Mouse (Mus musculus) monocyte, adult 2 months (primary cell): ENCODE data around the gene Hes6.

ENCODE experiments used
- DNase-seq, 2 experiments: peaks; one replicate each; pipeline ENCODE4 v3.0.0; 2022; ENCODE audit warnings: low spot score in 2 of 2, low read depth in 1 of 2

The Hes6 gene

DNA sequence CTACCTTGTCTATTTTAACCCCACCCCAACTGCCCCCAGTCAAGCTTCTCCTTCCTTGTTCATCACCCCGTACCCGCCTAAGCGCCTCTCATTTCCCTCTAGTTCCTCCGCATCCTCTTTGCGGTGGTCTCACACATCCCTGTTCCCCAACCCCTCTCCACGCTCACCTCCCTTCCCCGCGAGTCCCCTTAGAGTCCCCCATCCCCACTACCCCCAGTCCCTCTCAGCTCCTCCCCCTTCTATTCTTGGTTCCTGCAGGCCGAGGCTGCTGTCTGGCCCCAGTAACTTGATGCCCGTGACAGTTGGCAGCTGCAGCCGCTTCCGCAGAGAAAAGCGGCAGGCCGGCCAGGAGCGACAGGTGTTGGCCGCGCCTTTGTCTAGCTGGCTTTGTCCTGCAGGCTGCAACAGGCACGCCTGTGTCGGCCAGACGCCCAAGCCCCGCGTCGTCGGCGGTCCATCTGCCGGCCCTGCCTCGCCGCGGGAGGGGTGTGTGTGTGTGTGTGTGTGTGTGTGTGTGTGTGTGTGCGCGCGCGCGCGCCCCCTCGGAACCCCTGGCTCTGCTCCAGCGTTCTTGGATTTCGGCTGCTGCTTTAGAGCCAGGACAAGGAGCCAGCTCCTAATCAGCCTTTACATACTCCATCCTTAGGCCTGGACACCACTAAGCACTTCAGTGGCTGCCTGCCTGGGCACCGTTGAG lies at the start of gene Hes6:
Gene Hes6, minus strand, starts transcription at position 141 of the 697 bp plus-strand sequence.
- DNase-seq, result no peak

DNA sequence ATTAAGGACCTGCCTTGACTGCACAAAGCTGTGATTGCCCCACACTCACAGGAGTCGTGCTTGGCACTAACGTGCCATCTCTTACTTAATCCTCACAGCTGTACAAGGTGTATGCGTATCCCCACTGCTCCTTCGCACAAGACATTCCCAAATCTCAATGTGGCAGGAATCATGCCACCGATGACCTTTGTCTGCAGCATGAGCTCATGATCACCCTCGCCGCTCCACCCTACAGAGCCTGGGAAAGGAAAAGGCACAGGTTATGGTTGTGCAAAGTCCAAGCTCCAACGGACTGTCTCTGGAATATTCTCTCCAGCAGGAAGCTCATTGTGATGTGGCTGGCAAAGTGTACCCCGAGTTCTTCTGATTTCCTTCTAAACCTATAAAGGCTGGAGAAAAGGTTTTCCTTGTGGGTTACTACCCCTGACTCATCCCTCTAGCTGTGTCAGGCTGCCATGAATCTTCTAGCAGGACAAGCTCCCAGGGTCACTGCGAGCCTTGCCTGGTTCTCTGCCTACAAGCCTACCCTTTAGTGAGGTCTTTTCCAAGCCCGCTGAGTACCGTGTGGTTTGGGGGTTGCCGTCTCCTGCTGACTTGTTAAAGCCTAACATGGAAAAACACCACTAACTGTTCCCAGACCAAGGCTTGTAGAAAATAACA lies 49.6 kb upstream of the Hes6 start:
- DNase-seq, result no peak

DNA sequence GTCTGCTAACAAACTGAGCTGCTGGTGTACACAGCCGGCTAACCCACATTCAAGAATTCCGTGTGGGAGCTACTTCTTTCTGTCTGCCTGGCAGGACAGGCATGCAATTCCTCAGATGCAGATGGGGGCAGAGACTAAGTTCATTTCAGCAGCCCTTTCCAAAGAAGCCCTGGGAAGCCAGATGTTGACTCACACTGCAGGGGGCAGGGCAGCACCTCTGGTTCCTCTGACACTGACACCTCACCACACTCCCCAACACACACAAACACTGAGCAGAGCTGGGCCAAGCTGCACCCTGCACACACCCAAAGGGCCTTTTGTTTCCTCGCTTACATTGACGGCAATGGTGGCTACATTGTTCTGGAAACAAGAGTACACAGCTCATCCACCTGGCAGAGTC lies 46.7 kb upstream of the Hes6 start:
- DNase-seq, result no peak

DNA sequence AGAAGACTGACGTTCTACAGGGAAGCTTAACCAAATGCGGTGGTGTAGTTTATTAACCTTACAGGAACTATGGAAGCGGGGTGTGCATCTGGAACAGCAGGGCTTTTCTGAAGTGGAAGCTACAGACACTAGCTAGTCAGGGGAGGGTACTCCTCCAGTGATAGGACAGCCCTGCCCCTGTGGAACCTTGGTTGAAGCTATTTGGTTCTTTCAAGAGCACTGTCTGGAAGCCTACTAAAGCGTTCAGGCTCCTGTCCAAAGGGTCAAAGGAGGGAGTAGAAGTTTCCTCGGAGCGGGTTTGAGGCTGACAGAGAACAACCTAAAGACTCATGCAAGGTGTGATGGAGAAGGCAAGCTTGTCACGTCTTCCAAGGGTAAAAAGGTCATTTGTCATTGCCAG lies 46.2 kb upstream of the Hes6 start:
- DNase-seq, result no peak

DNA sequence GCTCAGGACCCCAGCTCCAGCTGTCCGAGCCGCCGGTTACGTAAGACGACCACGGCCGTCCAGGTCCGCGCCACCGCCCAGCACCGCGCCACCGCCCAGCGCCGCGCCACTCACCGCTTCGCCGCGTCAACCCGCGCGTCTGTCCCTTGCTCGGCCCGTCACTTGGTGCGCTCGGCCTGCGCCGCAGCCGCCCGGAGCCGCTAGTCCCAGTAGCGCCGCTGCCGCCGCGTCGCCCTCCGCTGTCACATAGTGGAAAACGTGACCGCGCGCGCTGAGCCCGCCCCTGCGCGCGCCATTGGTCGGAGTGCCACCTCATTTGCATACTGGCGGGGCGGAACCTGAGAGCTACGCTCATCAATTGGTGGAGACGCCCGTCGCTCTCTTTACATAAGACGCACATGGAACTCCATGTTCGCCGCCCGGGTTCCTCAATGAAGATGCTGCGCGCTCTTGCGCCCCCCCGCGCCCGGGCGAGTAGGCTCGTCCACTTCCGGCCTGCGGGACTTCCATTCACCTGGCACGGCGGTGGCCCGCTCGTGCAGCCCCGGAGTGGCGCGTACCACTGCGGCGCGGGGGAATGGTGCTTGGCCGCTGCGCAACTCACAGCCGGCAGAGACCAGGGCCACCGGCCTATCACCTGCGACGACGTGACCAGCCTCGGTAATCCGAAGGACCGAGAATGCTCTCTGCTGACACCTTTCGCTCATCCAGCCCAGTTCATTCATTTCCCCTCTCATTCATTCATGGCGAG lies 45.4 kb upstream of the Hes6 start, which contains the start of gene Per2:
Gene Per2, minus strand, starts transcription at position 266 of the 751 bp plus-strand sequence.
- DNase-seq, result peak; percentile 94 to 97

DNA sequence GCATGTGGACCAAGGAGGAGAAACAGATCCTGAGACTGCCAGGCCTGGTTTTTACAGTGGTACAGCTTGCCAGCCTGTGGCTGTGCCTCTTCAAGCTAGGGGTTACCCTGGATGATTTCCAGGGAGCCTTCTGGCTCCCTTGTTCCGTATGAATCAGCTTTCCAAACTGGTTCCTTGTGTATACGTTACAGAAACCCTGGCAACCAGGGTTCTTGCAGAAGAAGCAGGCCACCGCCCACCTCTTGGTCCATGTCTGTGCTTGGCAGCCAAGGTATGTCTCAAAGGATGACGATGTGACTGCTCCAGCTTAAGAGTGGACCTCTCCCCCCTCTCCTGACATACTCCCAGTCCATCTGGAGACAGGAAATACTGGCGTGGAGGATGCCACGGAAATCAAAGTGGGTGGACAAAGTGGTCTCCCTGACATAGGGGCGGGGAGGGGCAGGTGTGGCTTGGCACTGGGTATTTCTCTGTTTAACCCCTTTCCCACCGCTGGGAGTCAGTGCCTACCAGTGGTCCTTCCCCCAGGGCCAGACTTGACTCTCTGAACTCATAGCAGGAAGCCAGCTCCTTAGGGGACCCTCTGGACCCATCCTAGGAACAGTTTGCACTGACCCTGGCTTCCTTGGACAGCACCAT lies 44.5 kb upstream of the Hes6 start:
- peak in 1 of 2 experiments; percentile 11 for DNase-seq

DNA sequence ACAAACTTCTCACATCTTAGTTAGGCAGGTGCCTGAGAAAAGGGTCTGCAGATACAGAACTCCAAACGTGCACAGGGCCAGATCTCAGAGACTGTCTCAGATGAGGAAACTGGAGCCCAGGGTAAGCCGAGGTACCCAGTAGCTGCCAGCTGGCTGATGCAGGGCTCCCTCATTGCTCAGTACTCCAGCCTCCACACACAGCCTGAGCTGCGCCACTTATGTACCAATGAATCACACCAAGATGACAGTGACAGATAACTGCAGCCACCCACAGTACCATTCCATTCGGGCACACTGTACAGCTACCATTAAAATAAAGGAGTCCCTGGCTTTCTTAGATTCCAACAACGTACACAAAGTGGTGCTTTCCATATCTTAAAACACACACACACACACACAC lies 43.9 kb upstream of the Hes6 start:
- no peak for DNase-seq

DNA sequence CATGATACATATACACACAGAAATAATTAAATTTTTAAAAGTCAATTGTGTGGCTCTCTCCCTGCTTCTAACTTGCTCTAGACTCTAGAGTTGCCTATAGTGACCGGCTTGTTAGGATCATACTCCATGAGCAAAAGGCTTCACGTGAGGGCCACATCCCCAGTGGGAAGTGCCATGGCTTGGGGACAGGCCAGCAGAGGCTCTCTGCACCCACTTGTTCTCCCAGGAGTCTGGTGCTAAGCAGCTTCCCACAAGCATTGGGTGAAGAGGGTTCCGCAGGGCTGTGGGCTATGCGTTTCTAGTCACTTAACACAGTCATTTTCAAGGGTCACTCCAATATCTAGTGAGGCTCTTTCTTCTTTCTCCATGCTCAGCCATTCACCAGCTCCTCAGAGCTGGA lies 43.3 kb upstream of the Hes6 start:
- DNase-seq, result no peak

DNA sequence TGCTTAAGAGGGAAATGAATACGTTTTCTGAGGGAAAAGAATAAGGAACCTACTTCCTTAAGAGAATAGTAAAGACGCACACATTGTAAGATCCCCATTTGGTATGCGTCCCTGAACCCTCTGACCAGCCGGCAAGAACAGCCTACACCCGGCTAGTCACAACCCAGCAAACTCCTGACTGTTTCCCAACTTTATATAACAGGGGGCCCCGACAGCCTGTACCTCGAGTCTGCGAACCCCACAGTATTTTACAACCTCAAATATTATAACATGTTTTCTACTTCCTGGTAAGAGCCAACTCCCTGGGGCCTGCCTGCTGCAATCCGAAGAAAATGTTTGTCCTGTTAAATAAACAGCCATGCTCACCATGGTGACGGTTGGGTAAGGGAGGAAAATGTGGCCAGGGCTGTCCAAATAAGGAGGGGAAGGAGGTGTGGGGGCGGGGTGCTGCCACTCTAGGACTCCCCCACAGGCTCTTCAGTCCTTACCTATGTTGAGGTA lies 42.5 kb upstream of the Hes6 start:
- peak in 1 of 2 experiments; percentile 43 for DNase-seq

DNA sequence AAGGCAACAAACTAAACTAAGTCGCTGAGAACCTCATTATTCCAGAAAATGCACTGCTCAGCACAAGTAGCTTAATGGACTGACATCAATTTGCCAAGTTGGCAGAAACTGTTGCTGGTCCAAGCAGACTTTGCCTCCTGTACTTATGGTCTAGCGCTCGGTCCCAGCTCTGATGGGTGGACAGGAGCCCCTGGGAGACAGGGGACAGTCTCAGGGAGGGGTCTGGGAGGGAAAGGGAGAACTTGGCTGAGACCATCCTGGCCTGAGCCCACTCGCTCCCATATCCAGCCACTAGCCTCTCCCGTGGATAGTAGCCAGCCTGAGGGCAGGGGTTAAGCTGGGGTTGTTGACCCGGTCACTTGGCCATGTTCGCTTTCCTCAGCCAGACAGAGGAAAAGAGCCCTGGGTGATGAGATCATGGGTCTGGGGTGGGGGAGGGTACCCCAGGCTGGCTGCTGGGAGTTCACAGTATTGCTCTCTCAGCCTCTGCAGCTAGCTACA lies 41.9 kb upstream of the Hes6 start:
- DNase-seq, result no peak

DNA sequence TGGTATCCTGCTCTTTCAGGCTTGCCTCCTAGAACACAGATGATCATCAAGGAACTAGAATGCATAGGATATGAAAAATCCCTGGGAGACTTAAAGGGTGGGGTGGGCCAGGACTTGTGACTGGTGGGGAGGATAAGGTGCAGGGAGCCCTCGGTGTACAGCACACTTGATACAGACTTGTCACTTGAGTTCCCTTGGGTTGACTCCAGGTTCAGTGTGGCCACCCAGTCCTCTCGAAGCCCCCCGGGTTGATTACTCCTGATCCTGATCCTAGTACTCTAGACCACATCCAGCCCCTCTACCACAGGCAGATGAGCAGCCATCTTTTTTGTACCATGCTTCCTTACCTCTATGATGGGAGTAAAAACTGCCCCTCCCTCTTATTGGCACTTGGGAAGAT lies 41.1 kb upstream of the Hes6 start:
- no peak for DNase-seq

DNA sequence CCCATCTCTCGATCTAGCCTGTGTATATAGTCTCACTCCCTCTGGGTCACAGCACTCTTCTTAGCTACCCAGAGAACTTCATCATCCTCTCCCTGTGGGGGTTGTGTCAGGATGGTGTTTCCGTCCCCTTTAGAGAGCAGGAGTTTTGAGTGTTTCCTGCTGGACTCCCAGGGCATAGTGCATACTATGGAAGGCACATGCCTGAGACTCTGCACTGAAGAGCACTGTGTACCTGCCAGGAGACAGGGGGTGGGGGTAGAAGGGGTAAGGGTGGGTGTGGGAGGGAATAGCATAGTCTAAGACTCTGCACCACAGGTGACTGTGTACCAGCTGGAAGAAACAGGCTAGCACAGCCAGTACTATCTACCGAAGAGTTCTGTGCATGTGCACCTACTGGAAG lies 40.5 kb upstream of the Hes6 start:
- DNase-seq, result no peak

DNA sequence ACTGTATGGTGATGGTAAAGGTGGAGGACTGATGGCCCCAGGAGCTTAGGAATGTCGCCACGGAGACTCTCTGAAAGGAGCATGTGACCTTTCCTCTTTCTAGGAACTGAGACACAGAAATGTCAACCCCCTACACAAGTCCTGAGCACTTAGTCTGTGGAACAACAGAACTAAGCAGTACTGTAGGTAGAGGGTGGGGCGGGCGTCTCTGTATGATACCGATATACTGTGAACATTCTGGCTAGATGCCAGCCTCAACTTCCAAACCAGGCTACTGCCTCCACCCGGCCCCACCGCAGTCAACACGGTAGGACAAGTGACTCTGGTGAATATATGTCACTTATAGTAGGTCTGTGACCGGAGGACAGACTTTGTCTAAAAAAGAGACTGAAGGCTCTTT lies 40.1 kb upstream of the Hes6 start:
- no peak for DNase-seq

DNA sequence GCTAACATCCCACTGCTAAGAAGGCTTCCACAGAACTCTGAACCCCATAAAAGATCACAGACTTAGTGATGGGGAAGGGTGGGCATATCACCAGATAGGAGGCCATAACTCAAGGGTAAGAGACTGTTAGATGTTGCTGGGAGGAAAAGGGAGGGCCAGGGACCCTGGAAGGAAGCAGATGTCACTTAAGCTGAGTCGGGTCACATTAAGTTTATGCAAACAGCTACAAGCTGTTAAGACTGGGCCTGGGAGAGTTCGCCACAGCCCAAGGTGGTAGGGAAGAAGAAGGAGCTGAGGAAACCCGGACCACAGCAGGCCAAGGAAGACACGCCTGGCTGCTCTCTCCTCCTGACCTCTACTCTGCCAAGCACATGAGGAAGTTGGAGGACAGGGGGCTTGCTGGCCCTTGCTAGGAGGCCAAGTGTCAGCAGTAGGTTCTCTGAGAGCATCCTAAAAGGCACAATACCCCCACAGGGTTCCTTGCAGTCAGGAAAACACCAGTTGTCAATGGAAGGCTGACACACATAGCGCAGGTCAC lies 37.8 kb upstream of the Hes6 start:
- no peak for DNase-seq

DNA sequence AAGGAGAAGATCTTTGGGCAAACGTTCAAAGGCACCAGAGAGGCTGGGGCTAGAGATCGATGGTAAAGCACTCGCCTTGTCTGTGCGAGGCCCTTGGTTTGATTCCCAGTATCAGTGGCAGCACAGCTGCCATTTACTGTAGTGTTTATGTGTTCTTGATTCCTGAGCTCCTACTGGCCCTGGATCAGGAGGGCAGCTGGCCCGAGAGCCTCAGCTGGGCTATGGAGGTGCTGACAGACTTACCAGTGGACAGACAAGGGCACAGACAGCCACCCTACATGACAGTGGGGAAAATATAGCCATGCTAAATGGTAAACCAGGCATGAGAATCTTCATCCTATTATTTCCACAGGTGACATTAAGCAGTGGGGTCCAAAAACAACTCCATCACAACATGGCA lies 37.0 kb upstream of the Hes6 start:
- no peak for DNase-seq

DNA sequence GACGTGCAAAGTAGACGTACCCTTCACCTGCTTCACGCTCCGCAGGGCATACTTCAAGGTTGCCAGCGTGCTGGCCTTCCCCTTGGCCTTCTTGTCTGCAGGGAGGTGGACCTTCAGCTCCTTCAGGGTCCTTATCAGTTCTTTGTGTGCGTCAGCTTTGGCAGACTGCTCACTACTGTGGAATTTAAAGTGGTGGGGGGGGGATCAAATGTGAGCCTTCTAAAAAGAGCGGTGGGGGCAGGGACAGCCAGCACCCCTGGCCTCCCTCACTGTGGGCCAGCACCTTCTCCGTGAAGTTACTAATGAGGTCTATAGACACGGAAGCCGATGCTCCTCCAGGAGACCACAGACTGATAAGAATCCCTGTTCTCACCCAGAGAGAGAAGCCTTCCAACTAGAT lies 34.9 kb upstream of the Hes6 start:
- DNase-seq, result no peak

DNA sequence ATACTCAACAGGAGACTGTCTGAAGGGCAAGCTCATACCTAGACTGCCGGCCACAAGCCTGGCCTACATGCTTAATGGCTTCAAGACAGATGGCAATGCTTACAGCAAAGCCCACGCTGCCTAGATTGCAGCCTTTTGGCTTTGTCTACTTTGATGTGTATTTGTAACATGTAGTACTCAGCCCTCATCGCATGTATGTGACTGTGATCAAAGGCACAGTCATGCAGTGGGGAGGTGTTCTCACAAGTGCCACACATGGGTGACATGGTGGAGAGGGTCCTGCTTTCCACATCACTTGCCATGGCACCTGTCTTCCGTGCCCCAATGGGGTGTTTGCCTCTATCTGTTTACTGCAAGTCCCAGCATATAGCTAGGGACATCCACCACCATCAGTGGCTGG lies 32.7 kb upstream of the Hes6 start:
- DNase-seq, result no peak

DNA sequence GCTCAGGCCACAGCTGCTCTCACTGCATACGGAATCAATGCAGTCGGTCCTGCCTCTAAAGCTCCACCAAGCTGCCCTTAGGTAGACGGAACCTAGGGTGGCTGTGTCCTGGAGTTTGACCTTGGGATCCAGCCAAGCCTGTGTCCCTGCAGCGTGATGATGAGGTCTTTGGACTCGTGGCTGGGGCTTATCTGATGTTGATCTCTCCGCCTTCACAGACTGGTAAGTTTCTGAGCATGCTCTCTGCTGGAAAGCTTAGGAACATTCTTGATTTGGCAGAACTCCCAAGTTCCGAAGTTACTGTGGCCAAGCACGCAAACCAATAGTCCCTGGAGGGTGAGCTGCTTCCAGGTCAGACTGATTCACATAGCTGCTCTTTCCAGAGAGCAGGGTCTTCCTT lies 32.2 kb upstream of the Hes6 start:
- DNase-seq, result no peak

DNA sequence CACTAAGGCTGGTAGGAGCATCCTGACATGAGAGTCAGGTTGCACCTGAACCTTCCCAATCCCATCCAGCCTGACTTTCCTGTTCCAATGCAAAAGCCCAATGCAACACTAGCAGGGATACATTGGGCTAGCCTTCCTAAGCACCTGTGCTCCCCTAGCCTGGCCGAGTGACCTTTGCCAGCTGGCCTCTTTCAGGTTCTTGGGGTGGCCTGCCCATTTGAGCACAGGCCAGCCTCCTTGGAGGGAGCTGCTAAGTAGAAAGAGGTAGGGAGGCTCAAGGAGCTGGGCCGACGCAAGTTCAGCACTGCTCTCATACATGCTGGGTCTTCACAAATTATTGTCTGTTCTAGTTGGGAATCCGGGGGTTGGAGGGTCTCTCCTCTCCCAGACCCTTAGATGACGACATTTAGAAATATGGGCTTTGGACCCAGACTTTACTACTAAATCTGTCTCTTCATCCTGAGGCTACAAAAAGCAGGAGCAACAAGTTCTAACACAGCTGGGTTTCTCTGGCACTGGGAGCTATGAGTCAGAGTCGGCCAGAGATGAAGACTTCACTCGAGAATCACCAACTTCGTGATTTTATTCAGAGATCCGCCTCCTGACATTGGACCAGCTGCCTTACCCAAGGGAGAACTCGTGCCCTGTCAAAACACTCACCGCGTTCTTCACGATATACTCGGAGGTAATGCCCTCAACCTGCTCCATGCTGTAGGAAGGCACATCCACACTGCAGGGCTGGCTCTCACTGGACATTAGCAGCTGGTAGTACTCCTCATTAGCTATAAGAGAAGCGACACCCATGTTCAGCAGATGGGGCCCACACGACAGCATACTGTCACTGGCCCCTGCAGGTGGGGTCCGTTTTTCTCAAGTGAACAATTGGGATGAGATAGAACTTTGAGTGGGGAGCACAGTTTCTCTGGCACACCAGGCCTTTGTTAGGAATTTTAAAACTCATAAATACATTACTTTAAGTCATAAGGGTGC lies 31.3 kb upstream of the Hes6 start:
- DNase-seq, result no peak
